Mouse (Mus musculus): ENCODE data around the gene Gm17349. TPM values are rescaled to one million over a fixed set of nuclear protein-coding genes. Genes with fewer than 3 reads are reported as not detected.

Gm17349 gene
- polyA plus RNA-seq, 1 experiment from 2014 or later: not detected

DNA sequence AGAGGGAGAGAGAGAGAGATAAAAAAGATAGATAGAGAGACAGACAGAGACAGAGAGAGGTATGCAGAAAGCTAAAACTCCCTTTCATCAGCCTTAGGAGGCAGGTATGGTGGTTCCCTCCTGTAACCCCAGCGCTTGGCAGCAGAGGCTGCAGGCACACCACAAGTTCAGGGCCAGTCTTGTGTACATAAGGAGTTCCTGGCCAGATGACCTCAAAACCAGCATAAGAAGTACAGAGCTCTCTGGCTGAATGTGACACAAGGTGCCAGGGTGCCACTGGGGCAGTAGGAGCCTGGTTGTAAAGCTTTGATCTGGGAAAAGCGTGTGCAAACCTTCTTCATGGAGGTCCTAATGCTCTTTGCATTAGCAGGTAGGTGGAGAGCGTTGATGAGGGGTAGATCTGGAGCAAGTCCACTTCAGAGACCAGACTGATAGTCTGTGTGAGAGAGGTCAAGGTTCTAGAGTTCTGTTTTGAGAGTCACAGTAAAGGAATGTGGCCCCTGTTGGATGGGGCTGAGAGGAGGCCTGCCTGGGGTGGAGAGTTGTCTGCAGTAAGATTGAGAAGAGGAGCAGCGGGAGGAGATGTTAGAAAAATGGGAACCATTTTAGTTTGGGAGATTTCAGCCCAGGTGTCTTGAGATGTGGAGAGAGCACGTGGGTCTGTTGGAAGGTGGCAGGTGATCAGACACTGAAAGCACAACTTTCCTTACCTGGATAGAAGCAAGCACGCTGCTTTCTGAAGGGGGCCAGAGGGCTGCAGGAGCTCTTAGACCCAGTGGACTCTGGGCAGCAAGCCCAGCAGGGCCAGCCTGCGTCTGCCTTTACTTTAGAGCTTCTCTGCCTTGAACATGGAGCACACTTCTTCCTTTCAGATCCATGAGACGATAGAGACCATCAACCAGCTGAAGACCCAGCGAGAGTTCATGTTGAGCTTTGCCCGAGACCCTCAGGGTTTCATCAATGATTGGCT is 5.2 kb upstream of the Gm17349 start:
- no peak overlapping the region for H3K27ac ChIP-seq (ENCODE audit: low read length)
- no peak for ATAC-seq (ENCODE audit: insufficient number of reproducible peaks, insufficient read depth, low FRiP score, low read depth)
- no peak overlapping the region for H3K4me3 ChIP-seq (ENCODE audit: low read depth, low read length)
- peaks cover 79% of the 10 kb centered on the region for H3K36me3 ChIP-seq (ENCODE audit: control insufficient read depth, insufficient read depth, low read length)
- H3K4me1 ChIP-seq (ENCODE audit: control insufficient read depth, insufficient read depth, low read length): no peaks in the 10 kb centered on the region
- H3K9me3 ChIP-seq (ENCODE audit: control insufficient read depth, low read depth, low read length): no peaks in the 10 kb centered on the region
- no peaks in the 10 kb centered on the region for H3K27me3 ChIP-seq (ENCODE audit: control insufficient read depth, insufficient read depth, low read length)
- no peak overlapping the region for H3K4me2 ChIP-seq (replicated peaks; ENCODE audit: low read depth, low read length)
- WGBS: 87% methylated on average over 10 of the region's 10 CpGs
- no peak overlapping the region for H3K9ac ChIP-seq (replicated peaks; ENCODE audit: low read depth, low read length)

DNA sequence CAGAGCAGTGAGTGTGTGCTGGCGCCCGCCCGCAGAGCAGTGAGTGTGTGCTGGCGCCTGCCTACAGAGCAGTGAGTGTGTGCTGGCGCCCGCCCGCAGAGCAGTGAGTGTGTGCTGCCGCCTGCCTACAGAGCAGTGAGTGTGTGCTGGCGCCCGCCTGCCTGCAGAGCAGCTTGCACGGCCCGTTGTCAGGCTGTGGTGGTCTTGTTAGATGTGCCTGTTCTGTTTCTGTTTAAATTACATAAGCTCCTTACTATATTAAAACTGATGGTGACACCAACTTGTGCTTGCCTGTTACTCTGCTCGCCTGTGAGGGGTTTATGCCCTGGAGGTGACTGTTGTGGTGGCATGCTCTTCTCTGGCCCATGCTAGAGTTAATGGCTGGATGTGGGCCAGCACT is 2.9 kb upstream of the Gm17349 start:
- no peak for ATAC-seq (ENCODE audit: insufficient number of reproducible peaks, insufficient read depth, low FRiP score, low read depth)
- H3K4me1 ChIP-seq (ENCODE audit: control insufficient read depth, insufficient read depth, low read length): peaks cover under 1% of the 10 kb centered on the region; the same call in 1 of the 2 replicates
- H3K36me3 ChIP-seq (ENCODE audit: control insufficient read depth, insufficient read depth, low read length): peaks cover 75% of the 10 kb centered on the region
- no peak overlapping the region for H3K27ac ChIP-seq (ENCODE audit: low read length)
- no peak overlapping the region for H3K4me2 ChIP-seq (replicated peaks; ENCODE audit: low read depth, low read length)
- H3K9me3 ChIP-seq (ENCODE audit: control insufficient read depth, low read depth, low read length): no peaks in the 10 kb centered on the region
- 92% methylated on average over 13 of the region's 13 CpGs for WGBS
- no peaks in the 10 kb centered on the region for H3K27me3 ChIP-seq (ENCODE audit: control insufficient read depth, insufficient read depth, low read length)
- no peak overlapping the region for H3K9ac ChIP-seq (replicated peaks; ENCODE audit: low read depth, low read length)
- H3K4me3 ChIP-seq (ENCODE audit: low read depth, low read length): no peak overlapping the region

DNA sequence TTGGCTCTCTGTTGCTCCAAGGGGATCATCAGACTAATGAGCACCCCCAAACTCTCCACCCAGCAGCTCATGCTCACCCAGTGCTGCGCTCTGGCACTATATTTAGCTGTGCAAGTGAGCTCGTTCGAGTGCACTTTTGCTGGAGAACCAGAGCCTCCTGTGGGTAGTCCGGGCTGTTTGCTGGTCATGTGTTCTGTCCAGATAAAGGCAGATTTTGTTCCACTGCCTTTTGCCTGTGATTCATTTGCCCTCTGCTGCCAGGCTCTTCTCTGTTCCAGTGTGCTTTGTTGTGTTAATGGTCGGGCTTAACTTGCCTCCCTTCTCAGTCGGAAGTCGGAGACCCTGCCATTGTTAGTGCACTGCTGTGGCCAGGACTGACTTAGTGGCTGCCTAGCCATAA is 409 bp downstream of the Gm17349 start:
- no peak overlapping the region for H3K4me2 ChIP-seq (replicated peaks; ENCODE audit: low read depth, low read length)
- no peaks in the 10 kb centered on the region for H3K9me3 ChIP-seq (ENCODE audit: control insufficient read depth, low read depth, low read length)
- peaks cover 43% of the 10 kb centered on the region for H3K36me3 ChIP-seq (ENCODE audit: control insufficient read depth, insufficient read depth, low read length)
- H3K9ac ChIP-seq (replicated peaks; ENCODE audit: low read depth, low read length): no peak overlapping the region
- peaks cover 17% of the 10 kb centered on the region; the same call in 1 of the 2 replicates for H3K4me1 ChIP-seq (ENCODE audit: control insufficient read depth, insufficient read depth, low read length)
- H3K4me3 ChIP-seq (ENCODE audit: low read depth, low read length): no peak overlapping the region
- WGBS: 75% methylated on average over 7 of the region's 7 CpGs
- no peak for ATAC-seq (ENCODE audit: insufficient number of reproducible peaks, insufficient read depth, low FRiP score, low read depth)
- peak overlapping the region; percentile 48; the same call in 1 of the 2 replicates for H3K27ac ChIP-seq (ENCODE audit: low read length)
- no peaks in the 10 kb centered on the region for H3K27me3 ChIP-seq (ENCODE audit: control insufficient read depth, insufficient read depth, low read length)

DNA sequence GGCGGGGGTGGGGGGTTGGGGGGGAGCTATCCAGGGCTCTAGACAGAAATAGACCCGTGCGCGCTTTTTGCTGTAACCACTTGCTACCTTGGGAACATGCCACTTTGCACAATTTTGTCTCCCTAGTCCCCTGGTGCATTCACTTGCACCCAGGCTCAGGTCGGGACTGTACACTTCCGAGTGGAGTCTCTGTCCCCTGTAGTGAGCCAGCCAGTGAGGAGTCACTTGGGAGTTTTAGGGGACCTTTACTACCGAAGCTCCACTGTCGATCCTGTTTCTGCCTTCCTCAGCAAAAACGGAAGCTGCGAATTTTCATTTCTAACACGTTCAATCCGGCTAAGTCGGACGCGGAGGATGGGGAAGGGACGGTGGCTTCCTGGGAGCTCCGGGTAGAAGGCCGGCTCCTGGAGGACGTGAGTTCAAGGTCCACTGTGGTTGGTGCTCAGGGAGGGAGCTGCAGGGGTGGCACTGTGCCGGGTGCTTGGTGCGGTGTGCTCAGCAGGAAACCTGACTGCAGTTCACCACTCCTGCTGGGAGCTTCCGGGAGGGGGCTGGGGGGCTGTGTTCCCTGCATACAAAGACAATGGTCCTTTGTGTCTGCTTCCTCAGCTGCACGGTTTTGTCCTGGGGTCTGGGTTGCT is 1.1 kb downstream of the Gm17349 start:
- Histone ChIP-seq H3K4me2 (replicated peaks; ENCODE audit: low read depth, low read length) (no peak overlapping the region), H3K36me3 (ENCODE audit: control insufficient read depth, insufficient read depth, low read length) (peaks cover 36% of the 10 kb centered on the region), H3K9ac (replicated peaks; ENCODE audit: low read depth, low read length) (no peak overlapping the region), H3K4me1 (ENCODE audit: control insufficient read depth, insufficient read depth, low read length) (peaks cover 17% of the 10 kb centered on the region; the same call in 1 of the 2 replicates), H3K9me3 (ENCODE audit: control insufficient read depth, low read depth, low read length) (no peaks in the 10 kb centered on the region), H3K27ac (ENCODE audit: low read length) (peak overlapping the region; percentile 48; the same call in 1 of the 2 replicates), H3K27me3 (ENCODE audit: control insufficient read depth, insufficient read depth, low read length) (no peaks in the 10 kb centered on the region), H3K4me3 (ENCODE audit: low read depth, low read length) (no peak overlapping the region)
- no peak for ATAC-seq (ENCODE audit: insufficient number of reproducible peaks, insufficient read depth, low FRiP score, low read depth)
- 58% methylated on average over 23 of the region's 23 CpGs for WGBS

DNA sequence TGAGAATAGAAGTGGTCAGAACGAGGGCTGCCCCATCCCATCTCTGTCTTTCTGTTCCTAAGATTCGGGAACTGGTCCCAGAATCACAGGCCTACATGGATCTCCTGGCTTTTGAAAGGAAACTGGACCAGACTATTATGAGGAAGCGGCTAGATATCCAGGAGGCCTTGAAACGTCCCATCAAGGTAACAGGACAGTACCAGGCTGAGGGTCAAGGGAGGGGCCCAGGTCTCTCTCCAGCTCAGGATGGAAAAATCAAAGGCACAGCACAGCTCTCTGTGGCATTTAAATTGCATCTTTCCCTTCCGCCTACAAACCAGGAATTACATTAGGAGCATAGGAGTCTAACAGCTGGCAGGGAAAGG is 1.6 kb downstream of the Gm17349 start:
- H3K27ac ChIP-seq (ENCODE audit: low read length): no peak overlapping the region
- H3K36me3 ChIP-seq (ENCODE audit: control insufficient read depth, insufficient read depth, low read length): peaks cover 31% of the 10 kb centered on the region
- WGBS: 70% methylated on average over 5 of the region's 5 CpGs
- ATAC-seq (ENCODE audit: insufficient number of reproducible peaks, insufficient read depth, low FRiP score, low read depth): no peak
- peak overlapping the region; percentile 59; the same call in 1 of the 2 replicates for H3K4me2 ChIP-seq (replicated peaks; ENCODE audit: low read depth, low read length)
- H3K4me3 ChIP-seq (ENCODE audit: low read depth, low read length): 0 out of 2 replicates have a peak overlapping the region, but pooled peaks have one; percentile 3
- no peaks in the 10 kb centered on the region for H3K9me3 ChIP-seq (ENCODE audit: control insufficient read depth, low read depth, low read length)
- no peaks in the 10 kb centered on the region for H3K27me3 ChIP-seq (ENCODE audit: control insufficient read depth, insufficient read depth, low read length)
- 0 out of 2 replicates have a peak overlapping the region, but pooled peaks have one; percentile 82 for H3K9ac ChIP-seq (replicated peaks; ENCODE audit: low read depth, low read length)
- peaks cover 17% of the 10 kb centered on the region; the same call in 1 of the 2 replicates for H3K4me1 ChIP-seq (ENCODE audit: control insufficient read depth, insufficient read depth, low read length)

DNA sequence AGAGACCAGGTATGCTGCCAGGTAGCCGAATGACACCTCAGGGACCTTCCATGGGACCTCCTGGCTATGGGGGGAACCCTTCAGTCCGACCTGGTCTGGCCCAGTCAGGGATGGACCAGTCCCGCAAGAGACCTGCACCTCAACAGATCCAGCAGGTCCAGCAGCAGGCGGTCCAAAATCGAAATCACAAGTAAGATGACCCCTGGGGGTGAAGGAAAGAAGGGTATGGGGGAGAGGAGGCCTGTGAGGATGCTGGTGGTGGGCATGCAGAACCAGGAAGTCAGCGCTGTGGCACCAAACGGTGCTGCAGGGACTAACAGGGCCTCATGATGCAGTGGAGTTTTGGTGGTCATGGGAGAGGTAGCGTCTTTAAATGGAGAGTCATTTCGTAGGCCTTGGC is 2.2 kb downstream of the Gm17349 start:
- no peaks in the 10 kb centered on the region for H3K27me3 ChIP-seq (ENCODE audit: control insufficient read depth, insufficient read depth, low read length)
- ATAC-seq (ENCODE audit: insufficient number of reproducible peaks, insufficient read depth, low FRiP score, low read depth): no peak
- peak overlapping the region; percentile 59 for H3K4me2 ChIP-seq (replicated peaks; ENCODE audit: low read depth, low read length)
- H3K9ac ChIP-seq (replicated peaks; ENCODE audit: low read depth, low read length): peak overlapping the region; percentile 82; the same call in 1 of the 2 replicates
- H3K9me3 ChIP-seq (ENCODE audit: control insufficient read depth, low read depth, low read length): no peaks in the 10 kb centered on the region
- H3K4me3 ChIP-seq (ENCODE audit: low read depth, low read length): peak overlapping the region; percentile 74
- peaks cover 17% of the 10 kb centered on the region; the same call in 1 of the 2 replicates for H3K4me1 ChIP-seq (ENCODE audit: control insufficient read depth, insufficient read depth, low read length)
- 58% methylated on average over 9 of the region's 9 CpGs for WGBS
- H3K27ac ChIP-seq (ENCODE audit: low read length): peak overlapping the region; percentile 94; the same call in 1 of the 2 replicates
- H3K36me3 ChIP-seq (ENCODE audit: control insufficient read depth, insufficient read depth, low read length): peaks cover 26% of the 10 kb centered on the region

DNA sequence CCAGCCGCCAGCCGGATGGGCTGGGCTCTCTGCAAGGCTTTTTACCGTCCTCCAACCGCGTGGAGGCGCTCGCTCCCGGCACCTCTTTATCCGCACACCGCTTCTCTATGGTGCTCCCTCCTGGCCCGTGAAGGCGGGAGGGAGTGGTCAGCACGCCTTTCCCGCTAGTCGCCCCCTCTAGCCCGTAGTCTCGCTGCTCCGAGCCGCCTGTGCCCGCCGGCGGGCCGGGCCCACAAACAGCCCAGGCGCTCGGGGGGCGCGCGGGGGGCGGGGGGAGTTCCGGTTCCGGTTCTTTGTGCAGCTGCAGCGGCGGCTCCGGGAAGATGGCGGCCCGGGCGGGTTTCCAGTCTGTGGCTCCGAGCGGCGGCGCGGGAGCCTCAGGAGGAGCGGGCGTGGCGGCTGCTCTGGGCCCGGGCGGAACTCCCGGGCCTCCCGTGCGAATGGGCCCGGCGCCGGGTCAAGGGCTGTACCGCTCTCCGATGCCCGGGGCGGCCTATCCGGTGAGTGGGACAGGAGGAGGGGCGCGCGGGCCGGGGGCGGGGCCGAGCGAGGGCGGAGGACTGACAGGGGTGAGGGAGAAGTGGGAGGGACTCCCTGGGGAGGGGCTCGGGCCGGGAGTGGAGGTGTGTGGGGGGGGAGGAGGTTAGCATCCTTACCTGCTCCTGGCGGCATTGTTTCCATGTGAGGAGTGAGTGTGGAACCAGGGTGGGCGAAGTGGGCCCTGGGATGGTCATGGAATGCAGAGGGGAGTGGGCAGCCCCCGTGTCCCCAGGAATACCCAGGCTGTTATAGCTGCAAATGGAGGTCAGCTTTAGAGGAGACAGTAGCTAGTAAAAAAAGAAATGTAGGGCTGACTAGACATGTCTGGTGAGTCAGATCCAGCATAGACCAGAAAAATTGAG is 3.0 kb downstream of the Gm17349 start, which contains the start of gene Smarcd1:
Gene Smarcd1 (plus strand): TSS at position 131 of the 902 bp plus-strand sequence.
- H3K4me1 ChIP-seq (ENCODE audit: control insufficient read depth, insufficient read depth, low read length): peaks cover 17% of the 10 kb centered on the region; the same call in 1 of the 2 replicates
- H3K9me3 ChIP-seq (ENCODE audit: control insufficient read depth, low read depth, low read length): no peaks in the 10 kb centered on the region
- no peaks in the 10 kb centered on the region for H3K27me3 ChIP-seq (ENCODE audit: control insufficient read depth, insufficient read depth, low read length)
- peaks cover 18% of the 10 kb centered on the region for H3K36me3 ChIP-seq (ENCODE audit: control insufficient read depth, insufficient read depth, low read length)
- H3K4me2 ChIP-seq (replicated peaks; ENCODE audit: low read depth, low read length): peak within 1 kb of the TSS; percentile 59
- under 1% methylated on average over 70 of the region's 71 CpGs for WGBS
- peak within 1 kb of the TSS; percentile 74 for H3K4me3 ChIP-seq (ENCODE audit: low read depth, low read length)
- ATAC-seq (ENCODE audit: insufficient number of reproducible peaks, insufficient read depth, low FRiP score, low read depth): peak; percentile 94
- peak within 1 kb of the TSS; percentile 94 for H3K27ac ChIP-seq (ENCODE audit: low read length)
- H3K9ac ChIP-seq (replicated peaks; ENCODE audit: low read depth, low read length): peak within 1 kb of the TSS; percentile 82
